In the genomic region with DNA sequence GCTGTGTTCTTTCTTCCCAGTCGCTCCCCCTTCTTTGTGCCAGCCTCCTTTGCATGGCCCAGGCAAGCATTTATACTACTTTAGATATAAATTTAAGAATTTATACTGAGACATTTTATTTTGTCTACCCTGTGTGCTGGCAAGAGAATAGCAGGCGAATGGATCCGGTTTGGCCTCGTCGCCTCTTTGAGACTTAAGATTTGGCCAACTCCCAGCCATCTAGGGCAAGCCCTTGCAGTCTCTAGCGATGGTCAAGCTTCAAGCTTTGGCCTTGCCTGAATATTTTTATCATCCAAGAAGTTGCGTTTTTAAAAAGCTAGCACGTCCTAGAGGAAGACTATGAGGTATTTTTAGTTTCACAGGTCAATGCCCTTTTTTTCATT, we compare ENCODE assay signal across 8 mouse cellular contexts. TPM values are rescaled to one million over a fixed set of nuclear protein-coding genes. Genes with fewer than 3 reads are reported as not detected.
DNase-seq lines count a peak whose midpoint lies in the region; ATAC-seq and TF ChIP-seq lines count a peak whose summit lies in the region.

No protein-coding gene starts in this region.

- H3K9me3 ChIP-seq in heart, embryonic 10.5 days = no peaks in the 10 kb centered on the region
- no peaks in the 10 kb centered on the region for H3K9me3 ChIP-seq in hindbrain, embryonic 15.5 days

- H3K27me3 ChIP-seq in heart, embryonic 10.5 days (ENCODE audit: insufficient read depth, poor library complexity, severe bottlenecking) = no peaks in the 10 kb centered on the region
- H3K27me3 ChIP-seq in hindbrain, embryonic 15.5 days = no peaks in the 10 kb centered on the region

- peaks cover 13% of the 10 kb centered on the region; the same call in 1 of the 2 replicates for H3K36me3 ChIP-seq in heart, embryonic 10.5 days
- no peaks in the 10 kb centered on the region for H3K36me3 ChIP-seq in hindbrain, embryonic 15.5 days

- TF ChIP-seq CTCF in bone marrow macrophage, adult 2 months (IDR thresholded peaks at IDR 0.05; ENCODE audit: low read depth, low read length) = no peak

- no peak for DNase-seq in heart, embryonic 10.5 days (ENCODE audit: low spot score)
- no peak for DNase-seq in heart, postnatal 4 days
- DNase-seq in urinary bladder, adult 2 months (ENCODE audit: low spot score) = no peak
- no peak for DNase-seq in urinary bladder, postnatal 25 days (ENCODE audit: low spot score)
- no peak for DNase-seq in natural killer cell, adult 2 months (ENCODE audit: low spot score in 2 of 2)

- H3K4me3 ChIP-seq in heart, embryonic 10.5 days = peak overlapping the region; percentile 80
- peak overlapping the region; percentile 77 for H3K4me3 ChIP-seq in bone marrow macrophage, adult 2 months (ENCODE audit: insufficient read depth, low read length)
- H3K4me3 ChIP-seq in hindbrain, embryonic 15.5 days = peak overlapping the region; percentile 71

- no peak for TF ChIP-seq POLR2A in bone marrow macrophage, adult 2 months (IDR thresholded peaks at IDR 0.05; ENCODE audit: borderline replicate concordance, low read depth, low read length)

- peak overlapping the region; percentile 74 for H3K9ac ChIP-seq in hindbrain, embryonic 15.5 days

- peak overlapping the region; percentile 75 for H3K4me2 ChIP-seq in hindbrain, embryonic 15.5 days

- H3K4me1 ChIP-seq in heart, embryonic 10.5 days = peaks cover 2% of the 10 kb centered on the region; the same call in 1 of the 2 replicates
- H3K4me1 ChIP-seq in bone marrow macrophage, adult 2 months (ENCODE audit: control insufficient read depth, insufficient read depth, low read length) = peaks cover 8% of the 10 kb centered on the region
- peaks cover 10% of the 10 kb centered on the region for H3K4me1 ChIP-seq in hindbrain, embryonic 15.5 days (replicated peaks)

- ATAC-seq in hindbrain, embryonic 15.5 days (ENCODE audit: low FRiP score, low read depth) = no peak
- ATAC-seq in megakaryocyte-erythroid progenitor cell, adult 5-6 weeks (replicated peaks; ENCODE audit: low FRiP score, low TSS enrichment, poor library complexity, severe bottlenecking) = 0 out of 2 replicates have a peak, but pooled peaks have one; percentile 12

- 9% methylated on average over 8 of the region's 8 CpGs for WGBS in heart, embryonic 10.5 days
- WGBS in hindbrain, embryonic 15.5 days = 7% methylated on average over 8 of the region's 8 CpGs

- peak overlapping the region; percentile 94 for H3K27ac ChIP-seq in heart, embryonic 10.5 days
- peak overlapping the region; percentile 24 for H3K27ac ChIP-seq in bone marrow macrophage, adult 2 months (ENCODE audit: insufficient read depth, low read depth, low read length)
- H3K27ac ChIP-seq in hindbrain, embryonic 15.5 days (replicated peaks) = peak overlapping the region; percentile 87

RNA-seq across cellular contexts. Expression of a gene that starts 0.4 kb away (rescaled TPM):
- polyA plus RNA-seq in heart, embryonic 10.5 days (2016; fragmentation: Nextera tagmentation; extraction: Ambion mirVana) = 36.3 and 37.7 TPM in 2 replicates
- total RNA-seq in heart, postnatal 4 days (2021) = 10 to 100 TPM; 19.9 TPM
- polyA plus RNA-seq in bone marrow macrophage, adult 2 months (2012; ENCODE audit: insufficient read depth, insufficient read length, missing spikeins) = 30.7 and 32.0 TPM in 2 replicates
- polyA plus RNA-seq in hindbrain, embryonic 15.5 days (2015; fragmentation: Nextera tagmentation; extraction: Ambion mirVana) = 21.7 and 21.9 TPM in 2 replicates
- total RNA-seq in megakaryocyte-erythroid progenitor cell, adult 5-6 weeks (2014; fragmentation: Nextera tagmentation) = 18.4 and 19.0 TPM in 2 replicates
- total RNA-seq in megakaryocyte-erythroid progenitor cell, adult 5-6 weeks (2017) = 24.8 and 39.9 TPM in 2 replicates
- 39.8 and 44.8 TPM in 2 replicates for polyA plus RNA-seq in urinary bladder, adult 2 months (2012; rRNA removed)

Comparison
In these comparisons a context has a peak if more than half of its experiments do, and no peak if none do; other contexts are left out.
1. H3K27ac ChIP-seq: peak in every context shown above with its lines; median percentile 94 in heart, embryonic 10.5 days; 87 in hindbrain, embryonic 15.5 days; 24 in bone marrow macrophage, adult 2 months.